Mouse (Mus musculus): ENCODE measurements around the gene Ino80. TPM values are rescaled to one million over a fixed set of nuclear protein-coding genes. Genes with fewer than 3 reads are reported as not detected.

Gene Ino80
- total RNA-seq, 2 experiments from 2014 or later: 21.6 to 21.7 TPM

DNA sequence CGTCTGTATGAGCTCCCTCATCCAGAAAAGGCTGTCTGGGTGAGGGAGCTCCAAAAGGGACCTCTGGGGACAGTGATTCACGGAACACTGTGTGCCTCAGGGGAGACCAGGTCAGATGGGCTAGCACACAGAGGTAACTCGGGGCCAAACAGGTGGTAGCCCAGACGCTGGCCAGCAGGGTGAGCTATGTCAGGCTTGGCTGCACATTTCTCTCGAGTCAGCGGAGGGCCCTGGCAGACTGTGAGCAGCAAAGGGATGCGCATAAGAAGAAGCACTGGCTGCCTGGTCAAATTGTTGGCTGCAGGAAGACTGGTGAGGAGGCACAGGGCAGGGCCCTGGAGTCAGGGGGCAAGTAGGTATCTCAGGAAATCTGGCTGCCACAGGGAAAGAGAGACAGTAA is 121.8 kb downstream of the Ino80 start:
- DNase-seq (ENCODE audit: low spot score in 2 of 2): no peak

DNA sequence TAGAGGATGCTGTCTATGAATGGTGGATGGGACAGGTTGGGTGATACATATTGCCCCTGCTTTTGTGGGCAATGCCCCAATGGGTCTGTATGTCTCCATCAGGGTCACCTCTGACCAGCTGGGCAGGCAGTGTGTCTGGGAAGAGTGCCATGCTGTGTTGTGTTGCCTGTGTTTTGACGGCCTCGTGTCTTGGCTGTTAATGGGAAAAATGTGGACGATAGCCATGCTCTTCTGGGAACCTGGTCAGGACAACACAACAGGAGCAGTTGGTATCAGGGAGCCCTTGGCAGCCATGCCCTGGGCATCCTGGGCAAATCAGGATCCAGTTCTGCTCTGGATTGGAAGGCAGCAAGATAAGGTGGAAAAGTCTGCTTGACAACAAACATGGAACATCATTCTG is 122.4 kb downstream of the Ino80 start:
- DNase-seq (ENCODE audit: low spot score in 2 of 2): no peak

- no peak for DNase-seq (ENCODE audit: low spot score in 2 of 2)
Measured at GRCm38 (mm10) chr2:119353707-119354106, 123.8 kb downstream of the Ino80 start.

DNA sequence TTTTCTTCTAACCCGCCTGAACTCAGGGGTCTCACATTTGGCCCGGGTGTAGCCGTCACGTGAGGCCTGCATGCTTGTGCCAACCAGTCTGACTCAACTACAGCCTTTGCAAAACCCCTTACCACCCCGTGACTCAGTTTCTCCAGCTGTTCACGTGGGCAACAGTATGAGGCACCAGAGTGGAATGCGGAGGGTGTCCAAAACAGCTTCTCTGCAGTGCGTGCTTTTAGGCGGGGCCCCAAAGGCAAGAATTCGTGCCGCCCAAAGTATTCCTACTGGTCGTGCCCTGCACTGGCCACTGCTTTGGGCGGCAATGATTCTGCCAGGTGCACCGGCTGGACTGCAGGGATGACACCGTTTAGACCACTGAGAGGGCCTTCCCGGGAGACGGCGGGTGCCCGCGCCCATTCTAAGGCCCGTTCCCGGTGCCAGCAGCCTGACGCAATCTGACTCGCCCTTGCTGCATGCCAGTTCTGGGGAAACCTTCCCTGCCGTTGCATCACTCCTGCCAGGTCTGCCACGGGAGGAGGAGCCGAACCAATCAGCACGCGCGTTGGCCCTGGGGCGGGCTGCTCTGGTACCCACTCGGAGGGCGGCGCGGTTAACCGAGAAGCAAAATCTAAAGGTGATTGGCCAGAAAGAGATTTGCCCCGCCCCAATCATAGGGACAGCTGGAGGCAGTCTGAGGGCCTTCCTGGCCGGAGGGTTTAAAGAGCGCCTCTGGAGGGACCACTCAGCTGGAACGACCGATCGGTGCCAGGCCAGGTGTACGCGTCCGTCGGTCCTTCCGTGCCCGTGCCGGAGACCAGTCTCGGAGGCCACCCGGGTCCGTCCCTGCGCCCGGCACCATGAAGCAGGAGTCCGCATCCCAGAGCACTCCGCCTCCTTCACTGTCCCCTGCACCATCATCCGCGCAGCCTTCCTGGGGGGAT is 126.7 kb downstream of the Ino80 start, which contains the start of gene Chac1:
Gene Chac1 (plus strand): TSS at position 675 of the 932 bp plus-strand sequence.
- peak; percentile 94 to 96 for DNase-seq (ENCODE audit: low spot score in 2 of 2)

DNA sequence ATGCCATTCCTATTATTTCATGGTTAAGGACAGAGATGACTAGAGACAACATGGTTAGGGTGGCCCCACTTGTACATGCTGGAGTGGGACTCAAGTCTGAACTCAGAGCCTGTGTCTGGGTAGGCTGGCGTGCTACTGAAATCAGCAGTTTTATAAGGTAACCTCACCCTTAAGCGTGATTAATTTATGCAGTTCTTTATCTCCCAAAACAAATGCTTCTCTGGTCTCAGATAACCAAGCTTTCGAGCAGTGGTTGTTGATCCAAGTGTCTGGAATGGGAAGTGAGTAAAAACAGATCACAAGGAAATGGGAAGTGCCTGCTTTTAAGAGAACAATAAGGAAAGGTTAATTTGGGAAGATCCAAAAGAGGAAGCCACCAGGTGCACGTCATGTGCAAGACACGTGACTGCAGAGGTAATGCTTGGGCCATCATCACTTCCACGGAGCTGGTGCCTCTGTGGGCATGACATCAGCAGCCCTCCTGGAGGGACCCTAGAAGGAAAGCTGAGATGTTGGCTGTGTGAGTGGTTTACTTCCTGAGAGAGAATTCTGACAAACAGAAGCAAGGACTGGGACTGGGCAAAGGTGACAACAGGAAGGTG is 132.8 kb downstream of the Ino80 start:
- DNase-seq (ENCODE audit: low spot score in 2 of 2): no peak

DNA sequence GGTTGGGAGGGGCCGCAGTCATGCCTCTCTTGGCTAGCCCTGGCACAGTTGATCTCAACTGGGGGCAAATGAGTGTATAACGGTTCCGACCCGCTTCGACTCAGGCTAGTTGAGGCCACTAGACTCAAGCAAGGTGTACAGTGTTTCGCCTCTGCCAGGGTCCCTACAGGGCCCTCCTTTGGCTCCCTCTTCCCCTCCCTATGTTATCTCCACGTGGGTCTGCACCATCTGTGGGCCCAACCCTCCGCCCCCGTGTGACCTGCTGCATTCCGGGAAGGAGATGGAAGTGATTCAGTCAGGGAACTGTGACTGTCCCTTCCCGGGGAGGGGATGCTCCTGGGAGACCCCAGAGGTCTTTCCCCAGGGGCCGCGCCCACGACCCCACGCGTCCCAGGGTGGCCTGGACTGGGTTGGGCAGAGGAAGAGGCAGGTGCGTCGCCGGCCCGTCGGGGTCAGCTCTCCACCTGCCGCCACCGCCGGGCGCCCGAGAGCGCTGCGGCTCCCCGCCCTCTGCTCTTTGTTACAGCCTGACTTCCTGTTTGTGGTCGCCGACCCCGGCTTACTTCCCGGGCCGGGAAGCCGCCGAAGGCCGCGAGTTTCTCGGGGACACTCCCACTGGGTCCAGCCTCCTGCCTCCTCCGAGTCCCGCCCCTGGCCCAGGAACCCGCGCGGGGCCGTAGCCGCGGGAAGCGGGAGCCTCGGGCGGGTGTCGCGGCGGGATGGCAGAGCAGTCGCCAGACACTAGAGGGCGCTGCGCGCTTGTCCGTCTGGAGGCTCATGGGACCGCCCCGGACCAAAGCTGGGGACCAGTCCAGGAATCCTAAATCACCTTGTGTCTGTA is 139.8 kb downstream of the Ino80 start:
- peak; percentile 74 to 85 for DNase-seq (ENCODE audit: low spot score in 2 of 2)

DNA sequence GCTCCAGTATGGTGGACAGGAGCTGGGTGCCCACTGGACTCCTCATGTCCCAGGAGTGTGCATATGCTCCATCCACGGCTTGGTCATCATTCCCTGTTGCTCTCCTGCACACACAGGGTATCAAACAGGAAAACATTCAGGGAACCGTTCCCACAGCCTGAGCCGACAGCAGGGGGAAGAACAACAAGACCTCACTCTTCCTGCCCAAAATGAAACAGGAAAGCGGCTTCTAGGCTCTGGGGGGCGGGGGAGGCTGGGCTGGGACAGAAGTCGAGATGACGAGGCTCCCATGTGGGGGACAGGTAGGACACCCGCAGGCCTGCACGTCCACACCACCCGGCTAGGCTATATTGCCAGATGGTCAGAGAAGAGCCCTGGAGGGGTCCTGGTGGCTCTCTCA is 141.0 kb downstream of the Ino80 start:
- no peak for DNase-seq (ENCODE audit: low spot score in 2 of 2)

- no peak for DNase-seq (ENCODE audit: low spot score in 2 of 2)
Measured at GRCm38 (mm10) chr2:119336002-119336401, 141.5 kb downstream of the Ino80 start.

- DNase-seq (ENCODE audit: low spot score in 2 of 2): no peak
Measured at GRCm38 (mm10) chr2:119335535-119335934, 142.0 kb downstream of the Ino80 start.

GRCm38 (mm10) chr2:119334964-119335525 is 142.4 kb downstream of the Ino80 start:
- DNase-seq (ENCODE audit: low spot score in 2 of 2): no peak

- no peak for DNase-seq (ENCODE audit: low spot score in 2 of 2)
Measured at GRCm38 (mm10) chr2:119334135-119334534, 143.4 kb downstream of the Ino80 start.

DNA sequence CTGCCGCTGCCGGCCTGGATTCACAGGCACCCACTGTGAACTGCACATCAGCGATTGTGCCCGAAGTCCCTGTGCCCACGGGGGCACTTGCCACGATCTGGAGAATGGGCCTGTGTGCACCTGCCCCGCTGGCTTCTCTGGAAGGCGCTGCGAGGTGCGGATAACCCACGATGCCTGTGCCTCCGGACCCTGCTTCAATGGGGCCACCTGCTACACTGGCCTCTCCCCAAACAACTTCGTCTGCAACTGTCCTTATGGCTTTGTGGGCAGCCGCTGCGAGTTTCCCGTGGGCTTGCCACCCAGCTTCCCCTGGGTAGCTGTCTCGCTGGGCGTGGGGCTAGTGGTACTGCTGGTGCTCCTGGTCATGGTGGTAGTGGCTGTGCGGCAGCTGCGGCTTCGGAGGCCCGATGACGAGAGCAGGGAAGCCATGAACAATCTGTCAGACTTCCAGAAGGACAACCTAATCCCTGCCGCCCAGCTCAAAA is 145.3 kb downstream of the Ino80 start:
- DNase-seq (ENCODE audit: low spot score in 2 of 2): no peak

DNA sequence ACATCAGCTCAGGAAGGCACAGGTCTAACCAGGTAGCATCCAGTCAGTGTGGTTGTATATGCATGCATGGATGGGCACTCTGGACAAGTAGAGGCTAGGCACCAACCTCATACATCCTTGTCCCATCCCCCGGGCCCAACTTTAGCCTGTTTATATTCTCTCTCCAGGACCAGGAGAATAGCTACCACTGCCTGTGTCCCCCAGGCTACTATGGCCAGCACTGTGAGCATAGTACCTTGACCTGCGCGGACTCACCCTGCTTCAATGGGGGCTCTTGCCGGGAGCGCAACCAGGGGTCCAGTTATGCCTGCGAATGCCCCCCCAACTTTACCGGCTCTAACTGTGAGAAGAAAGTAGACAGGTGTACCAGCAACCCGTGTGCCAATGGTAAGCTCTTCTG is 146.7 kb downstream of the Ino80 start:
- no peak for DNase-seq (ENCODE audit: low spot score in 2 of 2)

GRCm38 (mm10) chr2:119329123-119329817 is 148.2 kb downstream of the Ino80 start:
- no peak for DNase-seq (ENCODE audit: low spot score in 2 of 2)

DNA sequence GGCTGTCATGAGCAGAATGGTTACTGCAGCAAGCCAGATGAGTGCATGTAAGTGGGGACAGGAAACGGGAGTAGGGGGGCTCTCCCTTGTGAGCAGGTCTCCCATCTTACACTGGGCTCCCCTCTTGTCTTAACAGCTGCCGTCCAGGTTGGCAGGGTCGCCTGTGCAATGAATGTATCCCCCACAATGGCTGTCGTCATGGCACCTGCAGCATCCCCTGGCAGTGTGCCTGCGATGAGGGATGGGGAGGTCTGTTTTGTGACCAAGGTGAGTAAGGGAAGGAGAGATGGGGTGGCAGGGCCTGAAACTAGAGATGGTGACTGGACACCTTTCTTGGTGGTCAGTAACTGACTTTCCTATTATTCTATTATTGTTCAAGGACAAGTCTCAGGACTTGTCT is 148.9 kb downstream of the Ino80 start:
- DNase-seq (ENCODE audit: low spot score in 2 of 2): no peak

DNA sequence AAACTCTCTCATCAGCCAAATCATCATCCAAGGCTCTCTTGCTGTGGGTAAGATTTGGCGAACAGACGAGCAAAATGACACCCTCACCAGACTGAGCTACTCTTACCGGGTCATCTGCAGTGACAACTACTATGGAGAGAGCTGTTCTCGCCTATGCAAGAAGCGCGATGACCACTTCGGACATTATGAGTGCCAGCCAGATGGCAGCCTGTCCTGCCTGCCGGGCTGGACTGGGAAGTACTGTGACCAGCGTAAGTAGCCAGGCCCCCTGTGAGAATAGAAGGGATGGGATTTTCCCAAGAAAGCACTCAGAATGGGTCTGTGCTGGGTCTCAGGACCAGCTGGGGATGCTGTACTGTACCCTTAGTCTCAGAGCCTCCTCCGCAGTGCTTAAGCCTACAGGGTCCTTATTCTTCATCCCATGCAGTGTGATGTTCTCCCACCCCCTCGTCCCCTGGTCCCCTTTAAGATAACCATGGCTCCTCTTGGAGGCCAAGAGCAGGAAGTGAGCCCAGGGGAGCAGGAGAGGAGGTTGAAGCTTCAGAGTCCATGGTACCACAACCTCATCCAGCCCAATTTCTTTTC is 149.5 kb downstream of the Ino80 start:
- no peak for DNase-seq (ENCODE audit: low spot score in 2 of 2)

DNA sequence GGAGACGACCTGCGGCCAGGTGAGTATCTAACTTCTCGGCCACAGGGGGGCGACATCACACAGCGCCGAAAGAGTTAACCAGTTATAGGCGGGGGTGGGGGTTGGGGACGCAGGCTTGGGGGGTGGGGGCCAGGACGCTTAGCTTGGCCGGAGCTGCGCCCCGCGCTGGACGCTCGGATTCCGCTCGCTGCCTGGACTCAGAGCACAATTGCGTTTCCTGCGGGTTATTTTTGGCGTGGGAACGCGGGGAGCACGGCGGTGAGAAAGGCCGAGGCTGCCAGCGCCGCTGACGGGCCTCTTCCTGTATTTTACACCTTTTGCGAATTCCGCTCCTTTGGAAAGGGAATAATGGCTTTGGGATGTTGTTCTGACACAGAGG is 150.4 kb downstream of the Ino80 start:
- peak in 1 of 2 experiments; percentile 37 for DNase-seq (ENCODE audit: low spot score in 2 of 2)

DNA sequence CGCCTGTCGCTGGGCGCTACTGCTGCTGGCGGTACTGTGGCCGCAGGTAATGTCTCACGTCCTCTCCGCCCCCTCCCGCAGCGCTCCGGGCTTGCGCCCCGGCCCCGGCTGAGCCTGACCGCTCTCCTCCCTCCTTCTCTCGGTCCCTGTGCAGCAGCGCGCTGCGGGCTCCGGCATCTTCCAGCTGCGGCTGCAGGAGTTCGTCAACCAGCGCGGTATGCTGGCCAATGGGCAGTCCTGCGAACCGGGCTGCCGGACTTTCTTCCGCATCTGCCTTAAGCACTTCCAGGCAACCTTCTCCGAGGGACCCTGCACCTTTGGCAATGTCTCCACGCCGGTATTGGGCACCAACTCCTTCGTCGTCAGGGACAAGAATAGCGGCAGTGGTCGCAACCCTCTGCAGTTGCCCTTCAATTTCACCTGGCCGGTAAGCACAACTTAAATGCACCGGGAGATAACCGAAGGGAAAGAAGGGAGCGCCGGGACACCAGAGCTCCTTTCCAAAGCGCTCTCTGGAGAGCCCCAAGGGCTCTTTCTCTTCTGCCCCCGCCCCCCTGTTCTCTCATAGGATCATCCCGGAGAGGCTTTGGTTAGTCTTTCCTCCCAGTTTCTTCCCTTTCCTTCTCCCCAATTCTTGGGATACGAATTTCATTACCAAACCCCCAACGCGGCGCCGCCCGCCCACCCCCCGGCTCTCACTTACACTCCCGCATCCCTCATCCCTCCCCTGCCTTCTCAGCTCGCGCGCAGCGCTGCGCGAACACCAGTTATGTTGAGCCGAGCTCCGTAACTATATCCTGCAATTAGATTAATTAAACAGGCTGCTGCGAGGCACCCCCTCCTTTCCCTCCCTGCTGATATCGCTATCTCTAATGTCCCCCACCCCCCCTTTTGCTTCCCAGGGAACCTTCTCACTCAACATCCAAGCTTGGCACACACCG is 151.1 kb downstream of the Ino80 start:
- DNase-seq (ENCODE audit: low spot score in 2 of 2): no peak

GRCm38 (mm10) chr2:119325568-119326143 is 151.8 kb downstream of the Ino80 start, which contains the start of gene Dll4:
Gene Dll4 (plus strand): TSS chr2:119325784.
- DNase-seq (ENCODE audit: low spot score in 2 of 2): no peak
